In the genomic region with DNA sequence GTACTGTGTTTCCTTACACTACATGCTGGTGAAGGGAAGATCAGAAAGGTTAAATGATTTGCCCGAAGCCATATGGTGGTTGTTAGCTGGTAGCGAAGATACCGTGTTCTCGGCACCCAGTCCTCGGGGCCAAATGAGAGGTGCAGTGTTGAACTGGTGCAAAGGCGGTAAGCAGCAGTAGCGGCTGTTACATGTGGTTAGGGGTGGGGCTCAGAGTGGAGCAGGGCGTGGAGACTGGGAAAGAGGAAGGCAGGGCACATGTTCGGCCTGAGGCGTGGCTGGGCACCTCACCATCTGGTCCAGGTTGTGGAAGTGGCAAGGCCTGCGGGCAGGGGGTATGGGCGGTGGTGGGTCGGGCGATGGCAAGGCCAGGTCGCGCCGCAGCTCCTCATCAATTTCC, we compare ENCODE assay signal across 8 mouse cellular contexts. TPM values are rescaled to one million over a fixed set of nuclear protein-coding genes. Genes with fewer than 3 reads are reported as not detected.
DNase-seq lines count a peak whose midpoint lies in the region; ATAC-seq and TF ChIP-seq lines count a peak whose summit lies in the region.
"Had no signal": no experiment of that assay in that cellular context is flagged by ENCODE, and none has a peak within 500 bp of the region (broad histone marks: within the 10 kb centered on the region; RNA-seq: fewer than 3 reads in every experiment).

No protein-coding gene starts in this region.

- H3K4me1 ChIP-seq in heart, postnatal 0 days (ENCODE audit: control insufficient read depth, insufficient read depth): peaks cover 2% of the 10 kb centered on the region

- TF ChIP-seq CTCF in heart, postnatal 0 days (IDR thresholded peaks at IDR 0.05; ENCODE audit: low read depth): no peak

- peak overlapping the region; percentile 32 for H3K4me2 ChIP-seq in heart, postnatal 0 days (ENCODE audit: low read depth, low read length)

- H3K27ac ChIP-seq in heart, postnatal 0 days (ENCODE audit: low read depth): no peak overlapping the region

- no peak for TF ChIP-seq EP300 in heart, postnatal 0 days (IDR thresholded peaks at IDR 0.05; ENCODE audit: low read depth)

- no peaks in the 10 kb centered on the region for H3K9me3 ChIP-seq in heart, postnatal 0 days (replicated peaks; ENCODE audit: control insufficient read depth, low read length)

- ATAC-seq in heart, postnatal 0 days (ENCODE audit: insufficient read depth, low read depth): no peak; the same call in 1 of the 2 replicates

- peak; percentile 2 for DNase-seq in heart, postnatal 0 days (ENCODE audit: low spot score)
- no peak for DNase-seq in heart, postnatal 14 days
- DNase-seq in MN1 (ENCODE audit: low spot score): peak; percentile 54
- peak; percentile 42 for DNase-seq in induced T-regulatory cell, adult 2 months (ENCODE audit: low read depth)
- DNase-seq in naive thymus-derived CD4-positive, alpha-beta T cell, adult 2 months (ENCODE audit: low read depth): peak; percentile 48
- DNase-seq in retina, postnatal 1 day: no peak
- no peak for DNase-seq in cerebellum, adult 11 months
- DNase-seq: layer of hippocampus, postnatal 36 days had no signal

- H3K36me3 ChIP-seq in heart, postnatal 0 days (replicated peaks; ENCODE audit: control insufficient read depth, insufficient read depth, low read length): no peaks in the 10 kb centered on the region

- no peak overlapping the region for H3K4me3 ChIP-seq in heart, postnatal 0 days (ENCODE audit: low read depth, low read length)

- no peak overlapping the region for H3K9ac ChIP-seq in heart, postnatal 0 days (replicated peaks; ENCODE audit: low read depth, low read length)

- 26% methylated on average over 17 of the region's 17 CpGs for WGBS in heart, postnatal 0 days

- peaks cover 8% of the 10 kb centered on the region for H3K27me3 ChIP-seq in heart, postnatal 0 days (ENCODE audit: control insufficient read depth, insufficient read depth, low read length)

- intact Hi-C loops in heart, postnatal 14 days (cut with DNase I): no loop called here

RNA-seq across cellular contexts. Expression of a gene that starts 2.3 kb away (rescaled TPM):
- not detected in 2 replicates for total RNA-seq in heart, postnatal 0 days (2014; rRNA removed; ENCODE audit: low replicate concordance)
- polyA plus RNA-seq in heart, postnatal 0 days (2015; fragmentation: Nextera tagmentation; extraction: Ambion mirVana): 0.15 TPM in 1 of 2 replicates, not detected in the other
- under 1 TPM in 1 of 2 experiments, not detected in 1; 0.24 TPM for total RNA-seq in heart, postnatal 14 days (2021)

RNA-seq across cellular contexts. Expression of a gene that starts 10.5 kb away (rescaled TPM):
- 4.2 TPM in 1 of 2 replicates, not detected in the other for total RNA-seq in heart, postnatal 0 days (2014; rRNA removed; ENCODE audit: low replicate concordance)
- 0.81 and 1.1 TPM in 2 replicates for polyA plus RNA-seq in heart, postnatal 0 days (2015; fragmentation: Nextera tagmentation; extraction: Ambion mirVana)
- not detected for total RNA-seq in heart, postnatal 14 days (2021)
- total RNA-seq: layer of hippocampus, postnatal 36 days had no signal

RNA-seq across cellular contexts. Expression of a gene that starts 18.0 kb away (rescaled TPM):
- total RNA-seq in heart, postnatal 0 days (2014; rRNA removed; ENCODE audit: low replicate concordance): 31.1 and 45.3 TPM in 2 replicates
- 7.9 and 9.2 TPM in 2 replicates for polyA plus RNA-seq in heart, postnatal 0 days (2015; fragmentation: Nextera tagmentation; extraction: Ambion mirVana)
- total RNA-seq in heart, postnatal 14 days (2021): 10 to 100 TPM; 30.4 to 31.9 TPM

RNA-seq across cellular contexts. Expression of a gene that starts 35.9 kb away (rescaled TPM):
- 7.8 and 24.7 TPM in 2 replicates for total RNA-seq in heart, postnatal 0 days (2014; rRNA removed; ENCODE audit: low replicate concordance)
- 3.7 and 4.3 TPM in 2 replicates for polyA plus RNA-seq in heart, postnatal 0 days (2015; fragmentation: Nextera tagmentation; extraction: Ambion mirVana)
- 1 to 10 TPM; 7.6 to 9.6 TPM for total RNA-seq in heart, postnatal 14 days (2021)

RNA-seq across cellular contexts. Expression of a gene that starts 45.9 kb away (rescaled TPM):
- total RNA-seq in heart, postnatal 0 days (2014; rRNA removed; ENCODE audit: low replicate concordance): 1.6 and 6.0 TPM in 2 replicates
- polyA plus RNA-seq in heart, postnatal 0 days (2015; fragmentation: Nextera tagmentation; extraction: Ambion mirVana): 4.2 and 4.7 TPM in 2 replicates
- total RNA-seq in heart, postnatal 14 days (2021): 10 to 100 TPM; 37.8 to 38.5 TPM

Comparison
In these comparisons a context has a peak if more than half of its experiments do, and no peak if none do; other contexts are left out.
1. DNase-seq: peak in heart, postnatal 0 days (single experiment), MN1 (single experiment), induced T-regulatory cell, adult 2 months (single experiment) and naive thymus-derived CD4-positive, alpha-beta T cell, adult 2 months (single experiment); none in heart, postnatal 14 days (0 of 2), retina, postnatal 1 day (single experiment) and cerebellum, adult 11 months (single experiment).